Mouse (Mus musculus): Measurements from ENCODE around the gene Nudt8.

Gene Nudt8

GRCm38 (mm10) chr19:4051016-4051415, 50.6 kb downstream of the Nudt8 start:
- no peak for DNase-seq (ENCODE audit: low read depth, low spot score)

All from A20 (cell line).